Mouse (Mus musculus): ENCODE results near the gene Akap9. TPM values are rescaled to one million over a fixed set of nuclear protein-coding genes. Genes with fewer than 3 reads are reported as not detected.

Gene Akap9
- polyA plus RNA-seq, 1 experiment from 2014 or later, result 411 TPM

GRCm38 (mm10) chr5:4079086-4079485, 151.2 kb downstream of the Akap9 start:
- no peaks in the 10 kb centered on the region for H3K4me1 ChIP-seq (replicated peaks)
- H3K9ac ChIP-seq, result no peak overlapping the region
- no peak overlapping the region for H3K4me3 ChIP-seq
- H3K27me3 ChIP-seq, result no peaks in the 10 kb centered on the region
- H3K27ac ChIP-seq, result no peak overlapping the region
- H3K36me3 ChIP-seq, result peaks cover 76% of the 10 kb centered on the region
- WGBS, result 93% methylated on average over 3 of the region's 3 CpGs
- no peaks in the 10 kb centered on the region for H3K9me3 ChIP-seq
- ATAC-seq (ENCODE audit: low FRiP score), result no peak
- H3K4me2 ChIP-seq, result no peak overlapping the region

GRCm38 (mm10) chr5:4080861-4081260, 153.0 kb downstream of the Akap9 start:
- WGBS, result 87% methylated on average over 2 of the region's 2 CpGs
- no peaks in the 10 kb centered on the region for H3K4me1 ChIP-seq (replicated peaks)
- H3K36me3 ChIP-seq, result peaks cover 89% of the 10 kb centered on the region
- H3K4me3 ChIP-seq, result no peak overlapping the region
- no peaks in the 10 kb centered on the region for H3K27me3 ChIP-seq
- no peak for ATAC-seq (ENCODE audit: low FRiP score)
- H3K9ac ChIP-seq, result no peak overlapping the region
- no peak overlapping the region for H3K4me2 ChIP-seq
- H3K27ac ChIP-seq, result no peak overlapping the region
- no peaks in the 10 kb centered on the region for H3K9me3 ChIP-seq

- no peak for ATAC-seq (ENCODE audit: low FRiP score)
- Histone ChIP-seq H3K27me3 (no peaks in the 10 kb centered on the region), H3K9ac (no peak overlapping the region), H3K4me1 (replicated peaks) (no peaks in the 10 kb centered on the region), H3K4me3 (no peak overlapping the region), H3K36me3 (peaks cover 94% of the 10 kb centered on the region), H3K27ac (no peak overlapping the region), H3K9me3 (no peaks in the 10 kb centered on the region), H3K4me2 (no peak overlapping the region)
- 95% methylated on average over 2 of the region's 2 CpGs for WGBS
These were observed 153.7 kb downstream of the Akap9 start for GRCm38 (mm10) chr5:4081513-4081912.

DNA sequence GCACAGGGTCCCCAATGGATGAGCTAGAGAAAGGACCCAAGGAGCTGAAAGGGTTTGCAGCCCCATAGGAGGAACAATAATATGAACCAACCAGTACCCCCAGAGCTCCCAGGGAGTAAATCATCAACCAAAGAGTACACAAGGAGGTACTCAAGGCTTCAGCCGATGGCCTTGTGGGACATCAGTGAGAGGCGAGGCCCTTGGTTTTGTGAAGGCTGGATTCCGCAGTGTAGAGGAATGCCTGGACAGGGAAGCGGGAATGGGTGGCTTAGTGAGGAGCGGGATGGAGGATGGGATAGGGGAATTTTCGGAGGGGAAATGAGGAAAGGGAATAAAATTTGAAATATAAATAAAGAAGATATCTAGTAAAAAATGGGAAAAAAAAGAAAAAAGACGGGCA, 157.1 kb downstream of the Akap9 start:
- Histone ChIP-seq H3K27me3 (no peaks in the 10 kb centered on the region), H3K4me3 (no peak overlapping the region), H3K9ac (no peak overlapping the region), H3K27ac (no peak overlapping the region), H3K36me3 (peaks cover 94% of the 10 kb centered on the region), H3K9me3 (no peaks in the 10 kb centered on the region), H3K4me2 (no peak overlapping the region), H3K4me1 (replicated peaks) (no peaks in the 10 kb centered on the region)
- ATAC-seq (ENCODE audit: low FRiP score), result no peak
- WGBS, result 93% methylated on average over 7 of the region's 7 CpGs

- Histone ChIP-seq H3K27ac (no peak overlapping the region), H3K36me3 (peaks cover 91% of the 10 kb centered on the region), H3K27me3 (no peaks in the 10 kb centered on the region), H3K4me2 (no peak overlapping the region), H3K4me1 (replicated peaks) (no peaks in the 10 kb centered on the region), H3K4me3 (no peak overlapping the region), H3K9ac (no peak overlapping the region), H3K9me3 (no peaks in the 10 kb centered on the region)
- 70% methylated on average over 4 of the region's 4 CpGs for WGBS
- no peak for ATAC-seq (ENCODE audit: low FRiP score)
These were observed 158.5 kb downstream of the Akap9 start for GRCm38 (mm10) chr5:4086309-4086708.

GRCm38 (mm10) chr5:4088190-4088589, 160.3 kb downstream of the Akap9 start:
- no peaks in the 10 kb centered on the region for H3K27me3 ChIP-seq
- H3K4me3 ChIP-seq, result no peak overlapping the region
- ATAC-seq (ENCODE audit: low FRiP score), result no peak
- H3K4me1 ChIP-seq (replicated peaks), result no peaks in the 10 kb centered on the region
- WGBS, result 83% methylated on average over 5 of the region's 5 CpGs
- no peak overlapping the region for H3K9ac ChIP-seq
- no peak overlapping the region for H3K27ac ChIP-seq
- H3K4me2 ChIP-seq, result no peak overlapping the region
- peaks cover 89% of the 10 kb centered on the region for H3K36me3 ChIP-seq
- no peaks in the 10 kb centered on the region for H3K9me3 ChIP-seq

GRCm38 (mm10) chr5:4094471-4094870, 166.6 kb downstream of the Akap9 start:
- Histone ChIP-seq H3K4me1 (replicated peaks) (no peaks in the 10 kb centered on the region), H3K4me2 (no peak overlapping the region), H3K36me3 (peaks cover 65% of the 10 kb centered on the region), H3K9me3 (no peaks in the 10 kb centered on the region), H3K27me3 (no peaks in the 10 kb centered on the region), H3K27ac (no peak overlapping the region), H3K9ac (no peak overlapping the region), H3K4me3 (no peak overlapping the region)
- WGBS, result 98% methylated on average over 5 of the region's 5 CpGs
- ATAC-seq (ENCODE audit: low FRiP score), result no peak

DNA sequence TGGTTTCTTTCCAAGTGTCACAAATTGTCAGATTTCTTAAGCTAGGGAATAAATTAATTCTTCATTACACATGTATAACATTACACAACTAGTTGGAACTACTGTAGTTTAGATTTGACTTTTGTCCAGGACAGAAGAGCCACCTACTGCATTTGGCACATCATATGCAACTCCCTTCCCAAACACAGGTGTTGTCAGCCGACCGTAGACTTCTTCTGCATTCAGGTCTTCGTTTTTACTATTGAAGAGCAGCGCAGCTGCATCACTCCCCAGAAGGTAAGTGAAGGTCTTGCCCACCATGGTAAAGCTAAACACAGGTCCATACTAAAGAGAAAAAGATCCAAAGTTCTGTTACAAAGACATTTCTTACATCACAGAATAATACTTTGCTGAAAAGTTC, 173.2 kb downstream of the Akap9 start:
- H3K36me3 ChIP-seq, result peaks cover 43% of the 10 kb centered on the region

DNA sequence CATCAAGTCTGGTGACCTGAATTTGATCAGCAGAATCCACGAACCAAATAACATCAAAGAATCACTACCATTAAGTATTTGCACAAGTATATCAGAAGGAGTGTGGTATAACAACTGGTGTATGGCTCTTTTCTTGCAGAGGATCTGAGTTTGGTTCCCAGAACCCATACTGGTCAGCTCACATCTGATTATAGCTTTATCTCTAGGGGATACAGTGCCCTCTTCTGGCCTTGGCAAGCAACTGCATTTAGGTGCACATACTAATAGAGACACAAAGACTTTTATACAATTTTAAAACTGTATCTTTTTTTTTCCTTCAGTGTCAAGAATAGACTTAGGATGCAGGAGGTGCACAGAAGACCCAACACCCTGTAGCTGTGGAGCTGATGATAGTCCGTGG, 173.9 kb downstream of the Akap9 start:
- Histone ChIP-seq H3K36me3 (peaks cover 43% of the 10 kb centered on the region), H3K4me2 (no peak overlapping the region), H3K27me3 (no peaks in the 10 kb centered on the region), H3K9me3 (no peaks in the 10 kb centered on the region), H3K9ac (no peak overlapping the region), H3K4me3 (no peak overlapping the region), H3K4me1 (replicated peaks) (peaks cover 31% of the 10 kb centered on the region), H3K27ac (no peak overlapping the region)
- no peak for ATAC-seq (ENCODE audit: low FRiP score)
- WGBS, result 93% methylated on average over 2 of the region's 2 CpGs

More for the DNA sequence above, 173.2 kb downstream of the Akap9 start:
- WGBS, result 94% methylated on average over 4 of the region's 4 CpGs
- Histone ChIP-seq H3K9me3 (no peaks in the 10 kb centered on the region), H3K4me1 (replicated peaks) (peaks cover 31% of the 10 kb centered on the region), H3K4me2 (no peak overlapping the region), H3K27me3 (no peaks in the 10 kb centered on the region), H3K9ac (no peak overlapping the region), H3K27ac (no peak overlapping the region), H3K4me3 (no peak overlapping the region)
- no peak for ATAC-seq (ENCODE audit: low FRiP score)

GRCm38 (mm10) chr5:4103626-4104340, 175.9 kb downstream of the Akap9 start:
- Histone ChIP-seq H3K4me2 (peak overlapping the region; percentile 75), H3K9me3 (no peaks in the 10 kb centered on the region), H3K27ac (peak overlapping the region; percentile 99), H3K4me3 (peak overlapping the region; percentile 96), H3K36me3 (peaks cover 35% of the 10 kb centered on the region), H3K9ac (peak overlapping the region; percentile 93), H3K4me1 (replicated peaks) (peaks cover 31% of the 10 kb centered on the region), H3K27me3 (no peaks in the 10 kb centered on the region)
- WGBS, result under 1% methylated on average over 41 of the region's 41 CpGs
- ATAC-seq (ENCODE audit: low FRiP score), result peak; percentile 75

- Histone ChIP-seq H3K4me3 (peak within 1 kb of the TSS; percentile 96), H3K4me2 (peak within 1 kb of the TSS; percentile 75), H3K27me3 (no peaks in the 10 kb centered on the region), H3K36me3 (peaks cover 27% of the 10 kb centered on the region), H3K9me3 (no peaks in the 10 kb centered on the region), H3K27ac (peak within 1 kb of the TSS; percentile 99), H3K4me1 (replicated peaks) (peaks cover 31% of the 10 kb centered on the region), H3K9ac (peak within 1 kb of the TSS; percentile 93)
- WGBS, result under 1% methylated on average over 55 of the region's 59 CpGs
- peak; percentile 99 for ATAC-seq (ENCODE audit: low FRiP score)
These were observed 176.6 kb downstream of the Akap9 start, which contains the start of gene Cyp51 for GRCm38 (mm10) chr5:4104341-4105040. TSS of gene Cyp51 (minus strand) at chr5:4104746.

GRCm38 (mm10) chr5:4105651-4106186, 177.9 kb downstream of the Akap9 start:
- no peak overlapping the region for H3K4me3 ChIP-seq
- no peak overlapping the region for H3K4me2 ChIP-seq
- no peaks in the 10 kb centered on the region for H3K9me3 ChIP-seq
- no peak for ATAC-seq (ENCODE audit: low FRiP score)
- H3K36me3 ChIP-seq, result peaks cover 17% of the 10 kb centered on the region
- 95% methylated on average over 2 of the region's 2 CpGs for WGBS
- H3K27me3 ChIP-seq, result no peaks in the 10 kb centered on the region
- H3K4me1 ChIP-seq (replicated peaks), result peaks cover 31% of the 10 kb centered on the region
- H3K27ac ChIP-seq, result peak overlapping the region; percentile 99
- no peak overlapping the region for H3K9ac ChIP-seq

All from hindbrain, embryonic 13.5 days (tissue).